Mouse (Mus musculus) macrophage (primary cell): ENCODE measurements around the gene Xbp1. TPM values are rescaled to one million over a fixed set of nuclear protein-coding genes. Genes with fewer than 3 reads are reported as not detected.

Experiments used
- H3K27ac ChIP-seq: fragments of 350-480 bp; formaldehyde crosslinking; 2 replicates; pipeline ENCODE4 v1.9.0; 2021
- H3K36me3 ChIP-seq: fragments of 350-480 bp; formaldehyde crosslinking; 2 replicates; pipeline ENCODE4 v1.9.0; 2021; ENCODE audit errors: inconsistent target
- H3K4me3 ChIP-seq: fragments of 350-480 bp; formaldehyde crosslinking; 2 replicates; pipeline ENCODE4 v1.9.0; 2021; ENCODE audit errors: inconsistent target
- H3K79me2 ChIP-seq: fragments of 350-480 bp; formaldehyde crosslinking; 2 replicates; pipeline ENCODE4 v1.9.0; 2021; ENCODE audit errors: inconsistent target
- WGBS: methylation state at CpG from one replicate; pipeline ENCODE4 v1.1.7; 2026; ENCODE audit warnings: inconsistent platforms; ENCODE audit not compliant: missing documents; 5-methylcytosine and 5-hydroxymethylcytosine counted together
- polyA plus RNA-seq: library from polyadenylated mRNA; stranded (reverse); fragments of 250-400 nt; gene quantifications from 3 replicates; pipeline ENCODE4 v1.2.4, GENCODE M21; 2018; ENCODE audit warnings: inconsistent platforms

Gene Xbp1
- polyA plus RNA-seq, 1 experiment from 2014 or later = 86.5 TPM

- H3K79me2 ChIP-seq = no peaks in the 10 kb centered on the region
- H3K27ac ChIP-seq = no peak overlapping the region
- no peaks in the 10 kb centered on the region for H3K36me3 ChIP-seq
- no peak overlapping the region for H3K4me3 ChIP-seq
- 100% methylated on average over 4 of the region's 4 CpGs for WGBS
Measured at GRCm38 (mm10) chr11:5514091-5514490, 6.4 kb upstream of the Xbp1 start.

GRCm38 (mm10) chr11:5515196-5515595, 5.3 kb upstream of the Xbp1 start:
- Histone ChIP-seq H3K79me2 (no peaks in the 10 kb centered on the region), H3K27ac (no peak overlapping the region), H3K36me3 (no peaks in the 10 kb centered on the region), H3K4me3 (no peak overlapping the region)
- 88% methylated on average over 5 of the region's 6 CpGs for WGBS

DNA sequence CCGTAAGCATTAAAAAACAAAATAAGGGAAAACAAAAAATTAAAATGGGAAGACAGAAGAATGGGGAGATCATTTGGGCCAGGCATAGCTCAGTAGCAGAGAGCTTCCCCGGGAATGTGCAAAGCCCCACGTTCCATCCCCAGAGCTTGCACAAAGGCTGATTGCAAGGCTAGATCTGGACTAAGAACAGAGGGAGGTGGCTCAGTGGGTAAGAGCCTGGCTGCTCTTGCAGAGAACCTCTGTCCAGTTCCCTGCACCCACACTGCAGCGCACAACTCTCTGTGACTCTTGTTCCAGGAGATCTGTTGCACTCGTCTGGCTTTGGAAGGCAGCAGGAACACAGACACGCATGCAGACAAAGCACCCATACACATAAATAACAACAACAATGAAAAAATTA, 4.8 kb upstream of the Xbp1 start:
- Histone ChIP-seq H3K79me2 (no peaks in the 10 kb centered on the region), H3K4me3 (no peak overlapping the region), H3K27ac (no peak overlapping the region), H3K36me3 (no peaks in the 10 kb centered on the region)
- WGBS = 98% methylated on average over 6 of the region's 6 CpGs

DNA sequence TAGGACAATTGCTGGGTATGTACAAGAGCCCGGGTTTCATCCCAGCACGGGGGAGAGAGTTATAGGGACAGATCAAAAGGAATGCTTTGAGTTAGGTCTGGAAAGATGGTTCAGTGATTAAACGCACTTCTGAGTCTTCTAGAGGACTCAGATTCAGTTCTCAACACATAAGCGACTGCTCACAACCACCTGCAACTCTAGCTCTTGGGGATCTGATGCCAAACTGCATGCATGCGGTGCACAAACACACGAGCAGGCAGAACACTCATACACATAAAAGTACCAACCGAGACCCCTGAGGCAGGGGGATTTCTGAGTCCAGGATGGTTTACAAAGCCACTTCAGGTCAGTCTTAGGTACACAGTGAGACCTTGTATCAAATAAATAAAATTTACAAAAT, 4.3 kb upstream of the Xbp1 start:
- Histone ChIP-seq H3K27ac (no peak overlapping the region), H3K4me3 (no peak overlapping the region), H3K36me3 (no peaks in the 10 kb centered on the region), H3K79me2 (peaks cover 2% of the 10 kb centered on the region)
- 87% methylated on average over 7 of the region's 7 CpGs for WGBS

DNA sequence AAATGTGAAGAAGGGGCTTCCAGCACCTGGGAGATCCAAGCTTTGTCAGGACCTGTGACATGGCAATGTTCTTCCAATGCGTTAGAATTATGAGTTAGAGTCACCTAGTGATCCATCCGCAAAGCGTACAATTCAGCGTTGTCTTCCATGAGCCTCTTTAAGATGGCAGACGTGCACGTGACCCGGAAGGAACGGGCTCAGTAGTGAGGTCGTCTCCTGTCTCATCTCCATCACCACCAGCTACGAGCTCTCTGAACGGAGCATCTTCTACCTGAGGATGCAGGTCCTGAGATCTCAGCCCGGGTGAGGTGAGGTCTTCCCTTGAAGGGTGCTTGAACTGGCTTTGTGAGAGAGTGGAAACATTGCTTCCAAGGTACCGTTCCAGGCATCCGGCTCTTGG, 3.8 kb upstream of the Xbp1 start:
- H3K27ac ChIP-seq = no peak overlapping the region
- H3K79me2 ChIP-seq = peaks cover 6% of the 10 kb centered on the region
- no peaks in the 10 kb centered on the region for H3K36me3 ChIP-seq
- no peak overlapping the region for H3K4me3 ChIP-seq
- WGBS = 94% methylated on average over 14 of the region's 14 CpGs

- 77% methylated on average over 6 of the region's 6 CpGs for WGBS
- Histone ChIP-seq H3K4me3 (no peak overlapping the region), H3K36me3 (no peaks in the 10 kb centered on the region), H3K79me2 (peaks cover 14% of the 10 kb centered on the region), H3K27ac (no peak overlapping the region)
Measured at GRCm38 (mm10) chr11:5517346-5517745, 3.1 kb upstream of the Xbp1 start.

- Histone ChIP-seq H3K36me3 (peaks cover 20% of the 10 kb centered on the region), H3K4me3 (peak overlapping the region; percentile 41; the same call in 1 of the 2 replicates), H3K79me2 (peaks cover 37% of the 10 kb centered on the region), H3K27ac (peak overlapping the region; percentile 79)
- WGBS = 97% methylated on average over 3 of the region's 3 CpGs
Measured at GRCm38 (mm10) chr11:5519681-5520080, 778 bp upstream of the Xbp1 start.

- H3K27ac ChIP-seq = peak overlapping the region; percentile 92
- H3K4me3 ChIP-seq = peak overlapping the region; percentile 85
- peaks cover 45% of the 10 kb centered on the region for H3K79me2 ChIP-seq
- WGBS = under 1% methylated on average over 13 of the region's 13 CpGs
- peaks cover 34% of the 10 kb centered on the region for H3K36me3 ChIP-seq
Measured at GRCm38 (mm10) chr11:5521266-5521515, 732 bp downstream of the Xbp1 start.

GRCm38 (mm10) chr11:5521516-5522291, 1.2 kb downstream of the Xbp1 start:
- peaks cover 38% of the 10 kb centered on the region for H3K36me3 ChIP-seq
- WGBS = 1% methylated on average over 31 of the region's 34 CpGs
- peaks cover 45% of the 10 kb centered on the region for H3K79me2 ChIP-seq
- peak overlapping the region; percentile 85 for H3K4me3 ChIP-seq
- H3K27ac ChIP-seq = peak overlapping the region; percentile 92

DNA sequence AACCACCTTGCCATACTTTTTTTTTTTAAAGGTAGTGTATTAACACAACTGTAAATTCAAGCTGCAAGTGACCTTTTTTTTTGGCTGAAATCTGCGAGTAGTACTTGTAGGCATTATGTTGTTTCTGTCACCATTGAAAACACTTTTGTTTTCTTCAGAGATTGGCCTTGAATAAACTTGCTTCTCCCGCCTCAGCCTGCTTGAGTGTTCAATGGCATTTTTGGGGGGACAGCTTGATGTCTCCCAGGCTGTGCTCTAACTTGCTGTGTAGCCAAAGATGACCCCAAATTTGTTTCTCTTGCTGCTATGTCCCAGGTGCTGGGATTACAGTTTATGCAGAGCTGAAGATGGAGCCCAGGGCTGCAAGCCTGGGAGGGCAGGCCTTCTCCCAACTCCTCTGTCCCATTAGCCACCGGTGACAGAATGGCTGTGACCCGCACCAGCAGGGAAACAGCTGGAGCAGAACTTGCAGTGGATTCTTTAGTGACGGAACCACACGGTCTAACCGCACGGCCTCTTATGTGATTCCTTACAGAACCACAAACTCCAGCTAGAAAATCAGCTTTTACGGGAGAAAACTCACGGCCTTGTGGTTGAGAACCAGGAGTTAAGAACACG, 2.4 kb downstream of the Xbp1 start:
- Histone ChIP-seq H3K79me2 (peaks cover 45% of the 10 kb centered on the region), H3K27ac (no peak overlapping the region), H3K4me3 (peak overlapping the region; percentile 85), H3K36me3 (peaks cover 39% of the 10 kb centered on the region)
- WGBS = 78% methylated on average over 11 of the region's 11 CpGs

DNA sequence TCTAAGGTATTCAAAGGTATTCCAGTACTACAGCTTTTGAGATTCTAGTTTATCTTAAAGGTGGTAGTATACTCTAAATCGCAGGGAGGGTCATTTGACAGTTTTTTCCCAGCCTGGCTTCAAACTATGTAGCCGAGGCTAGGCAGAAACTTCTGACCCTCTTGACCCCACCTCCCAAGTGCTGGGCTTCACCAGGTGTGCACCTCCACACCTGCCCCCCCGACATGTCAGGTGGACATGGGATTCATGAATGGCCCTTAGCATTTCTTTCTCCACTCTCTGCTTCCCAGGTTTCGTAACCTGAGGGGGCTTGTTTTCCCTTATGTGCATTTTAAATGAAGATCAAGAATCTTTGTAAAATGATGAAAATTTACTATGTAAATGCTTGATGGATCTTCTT, 5.0 kb downstream of the Xbp1 start:
- no peak overlapping the region for H3K27ac ChIP-seq
- H3K79me2 ChIP-seq = peaks cover 45% of the 10 kb centered on the region
- H3K4me3 ChIP-seq = no peak overlapping the region
- 86% methylated on average over 4 of the region's 4 CpGs for WGBS
- peaks cover 49% of the 10 kb centered on the region for H3K36me3 ChIP-seq

DNA sequence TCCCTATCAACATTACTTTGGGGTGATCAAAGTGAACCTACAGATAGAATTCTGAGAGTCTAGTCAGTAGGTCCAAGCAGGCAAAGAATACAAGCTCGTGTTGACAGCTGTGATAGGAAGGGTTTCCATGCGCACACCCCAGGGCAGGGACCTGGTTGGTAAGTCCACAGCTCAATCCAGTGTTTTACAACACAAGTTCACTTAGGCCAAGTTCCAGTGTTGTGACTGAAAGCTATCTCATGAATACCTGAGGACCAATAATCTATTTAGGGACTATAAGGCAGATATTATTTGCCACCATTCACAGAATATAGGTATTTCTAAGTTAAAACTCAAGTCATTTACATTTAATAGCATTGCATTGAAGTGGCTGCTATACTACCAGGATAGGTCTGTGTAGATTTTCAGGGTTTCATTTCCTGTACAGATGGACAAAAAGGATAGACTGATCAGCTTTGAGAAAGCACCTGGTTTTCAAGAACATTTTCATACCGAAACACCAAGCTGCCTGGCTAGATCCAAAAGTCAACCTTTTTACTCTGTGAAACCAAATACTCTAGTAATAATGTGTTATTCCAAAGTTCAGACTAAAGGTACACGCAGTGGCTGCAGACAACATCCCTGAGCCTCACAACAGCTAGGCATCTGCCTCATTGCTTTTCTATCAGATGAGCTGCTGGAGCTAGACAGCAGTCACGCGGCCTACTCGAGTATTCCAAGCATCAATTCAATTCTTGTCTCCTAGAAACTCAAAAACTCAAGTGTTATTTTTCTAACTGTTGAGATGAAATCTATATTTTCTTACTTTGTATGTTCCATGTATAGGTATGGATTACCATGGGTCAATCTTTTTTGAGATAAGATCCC, 6.3 kb downstream of the Xbp1 start:
- no peak overlapping the region for H3K27ac ChIP-seq
- H3K36me3 ChIP-seq = peaks cover 60% of the 10 kb centered on the region
- WGBS = 96% methylated on average over 7 of the region's 7 CpGs
- H3K4me3 ChIP-seq = no peak overlapping the region
- peaks cover 37% of the 10 kb centered on the region for H3K79me2 ChIP-seq

DNA sequence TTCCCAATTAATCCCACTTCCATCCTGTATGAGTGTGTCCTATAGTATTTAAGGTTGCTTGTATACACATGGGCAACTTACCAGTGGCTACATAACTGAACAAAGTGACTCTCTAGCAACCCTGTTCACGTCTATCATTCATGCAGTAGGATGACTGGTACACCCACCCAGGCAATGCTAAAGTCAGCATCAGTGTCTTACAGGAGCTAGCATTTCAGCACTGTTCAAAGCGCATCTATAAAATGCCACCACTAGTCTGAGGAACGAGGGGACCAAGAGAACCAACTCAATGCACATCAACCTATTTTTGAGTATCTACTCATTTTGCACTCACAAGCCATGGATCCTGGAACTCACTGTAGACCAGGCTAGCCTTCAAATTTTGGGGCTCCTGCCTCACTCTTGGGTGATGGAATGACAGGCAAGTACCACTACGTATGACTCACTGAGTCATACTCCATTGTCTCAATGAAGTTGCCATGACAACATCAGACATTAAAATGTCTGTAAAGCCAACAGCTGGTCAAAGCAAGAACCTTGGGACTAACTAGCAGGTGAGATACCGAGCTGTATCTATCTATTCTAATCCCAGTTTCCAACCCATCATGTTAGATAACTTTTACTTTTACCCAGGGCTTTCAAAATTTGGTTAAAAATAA, 7.5 kb downstream of the Xbp1 start:
- Histone ChIP-seq H3K36me3 (peaks cover 66% of the 10 kb centered on the region), H3K27ac (no peak overlapping the region), H3K79me2 (peaks cover 25% of the 10 kb centered on the region), H3K4me3 (no peak overlapping the region)
- 86% methylated on average over 5 of the region's 5 CpGs for WGBS

- 75% methylated on average over 5 of the region's 5 CpGs for WGBS
- H3K27ac ChIP-seq = no peak overlapping the region
- H3K36me3 ChIP-seq = peaks cover 66% of the 10 kb centered on the region
- no peak overlapping the region for H3K4me3 ChIP-seq
- H3K79me2 ChIP-seq = peaks cover 17% of the 10 kb centered on the region
Measured at GRCm38 (mm10) chr11:5528841-5529240, 8.4 kb downstream of the Xbp1 start.
